Mouse (Mus musculus) induced T-regulatory cell, adult 2 months (primary cell): Measurements from ENCODE around the gene Ifnar1.

ENCODE experiments used
- DNase-seq: peaks from one replicate; pipeline ENCODE4 v3.0.0-alpha.2; 2012; ENCODE audit warnings: low read depth

Ifnar1 gene

DNA sequence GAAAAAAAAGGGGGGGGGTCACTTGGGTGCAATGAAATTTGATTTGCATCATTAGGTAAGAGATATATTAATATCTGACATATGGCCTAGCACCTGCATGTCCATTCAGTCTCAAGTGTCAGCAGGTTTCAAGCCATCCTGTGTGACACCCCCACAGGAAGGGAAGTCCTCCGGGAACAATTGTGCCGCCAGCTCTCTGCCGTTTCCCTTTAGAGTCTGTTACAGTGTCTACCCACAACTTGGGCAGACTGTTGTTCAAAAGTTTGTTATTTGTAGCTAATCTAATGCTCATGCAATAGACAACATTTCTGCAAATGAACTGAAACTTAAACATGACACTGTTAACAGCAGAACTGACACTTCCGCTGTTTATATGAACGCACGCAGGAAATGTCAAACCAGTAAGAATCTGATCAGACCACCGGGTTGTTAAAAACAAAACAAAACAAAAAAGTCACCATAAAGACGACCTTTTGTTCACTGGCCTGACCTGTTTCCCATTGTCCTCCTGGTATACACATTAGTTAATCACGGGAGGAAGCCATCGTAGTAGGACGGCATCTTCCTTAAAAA lies 23.9 kb upstream of the Ifnar1 start:
- DNase-seq = peak; percentile 87

DNA sequence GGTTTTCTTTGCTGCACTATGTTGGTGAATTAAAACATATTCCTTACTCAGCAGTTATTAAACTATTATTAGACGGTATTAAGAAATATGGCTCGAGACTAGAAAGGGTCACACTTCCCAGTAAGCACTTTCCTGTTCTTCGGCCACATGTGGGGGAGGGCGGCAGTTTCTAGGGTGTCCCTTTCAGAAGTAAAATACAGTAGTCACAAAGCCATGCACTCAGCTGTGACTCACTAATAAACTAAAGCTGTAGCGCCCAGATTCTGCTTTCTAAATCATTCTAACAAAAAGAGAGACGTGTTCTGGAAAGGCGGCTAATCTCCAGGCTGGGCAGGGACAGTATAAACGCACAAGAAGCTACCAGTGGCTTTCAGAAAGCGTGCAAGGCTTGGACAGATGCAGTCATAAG lies 23.3 kb upstream of the Ifnar1 start:
- DNase-seq = peak; percentile 54

DNA sequence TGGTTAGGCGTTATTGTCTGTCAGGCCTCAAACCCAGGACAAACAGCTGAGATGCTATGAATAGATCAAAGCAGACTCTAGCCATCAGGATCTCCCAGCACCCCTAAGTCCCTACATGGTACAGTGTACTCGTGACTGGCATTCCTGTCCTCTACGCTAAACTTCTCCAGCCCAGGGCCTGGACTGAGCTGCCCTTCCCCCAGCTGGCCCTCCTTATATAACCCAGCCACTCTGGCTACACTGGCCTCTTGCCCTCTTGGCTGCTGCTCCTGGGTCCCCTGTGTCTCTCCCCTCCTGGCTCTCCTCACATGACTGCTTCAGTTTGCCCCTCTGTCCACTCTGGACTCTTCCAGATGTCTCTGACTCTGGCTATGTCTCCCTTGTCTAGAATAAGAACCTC lies 22.4 kb upstream of the Ifnar1 start:
- DNase-seq = peak; percentile 42

DNA sequence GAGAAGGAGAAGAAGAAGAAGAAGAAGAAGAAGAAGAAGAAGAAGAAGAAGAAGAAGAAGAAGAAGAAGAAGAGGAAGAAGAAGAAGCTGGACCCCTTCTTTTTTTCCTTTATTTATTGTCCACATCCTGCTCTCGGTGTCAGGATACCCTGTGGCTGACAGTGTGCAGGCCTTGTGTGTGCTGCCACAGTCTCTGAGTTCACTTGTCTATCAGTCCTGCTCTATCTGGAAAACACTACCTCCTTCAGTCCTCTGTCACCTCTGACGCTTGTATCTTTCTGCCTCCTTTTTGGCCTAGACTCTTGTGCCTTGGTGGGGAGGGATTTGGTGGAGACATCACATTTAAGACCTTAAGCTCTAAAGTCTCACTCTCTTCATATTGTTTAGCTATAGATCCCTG lies 21.6 kb upstream of the Ifnar1 start:
- peak; percentile 52 for DNase-seq

DNA sequence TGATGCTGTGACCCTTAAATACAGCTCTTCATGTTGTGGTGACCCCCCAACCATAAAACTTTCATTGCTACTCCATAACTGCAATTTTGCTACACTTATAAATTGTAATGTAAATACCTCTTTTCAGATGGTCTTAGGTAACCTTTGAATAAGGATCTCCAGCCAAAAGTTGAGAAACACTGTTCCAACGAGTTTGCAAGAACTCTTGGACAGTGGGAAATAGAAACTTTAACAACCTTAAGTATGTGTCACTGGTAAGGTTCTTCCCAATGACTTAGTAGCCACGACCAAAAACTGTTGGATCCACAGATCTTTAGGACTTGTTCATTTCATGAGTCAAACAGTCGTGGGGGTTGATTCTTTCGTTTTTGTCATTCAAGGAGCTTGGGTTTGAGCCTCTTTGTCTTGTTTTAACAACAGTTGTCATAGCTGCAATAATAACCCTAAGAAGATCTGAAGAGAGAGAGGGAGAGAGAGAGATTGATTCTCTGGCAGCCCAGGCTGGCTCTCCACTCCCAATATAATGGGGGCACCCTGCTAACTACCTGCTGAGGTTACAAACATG lies 21.1 kb upstream of the Ifnar1 start:
- peak; percentile 76 for DNase-seq

DNA sequence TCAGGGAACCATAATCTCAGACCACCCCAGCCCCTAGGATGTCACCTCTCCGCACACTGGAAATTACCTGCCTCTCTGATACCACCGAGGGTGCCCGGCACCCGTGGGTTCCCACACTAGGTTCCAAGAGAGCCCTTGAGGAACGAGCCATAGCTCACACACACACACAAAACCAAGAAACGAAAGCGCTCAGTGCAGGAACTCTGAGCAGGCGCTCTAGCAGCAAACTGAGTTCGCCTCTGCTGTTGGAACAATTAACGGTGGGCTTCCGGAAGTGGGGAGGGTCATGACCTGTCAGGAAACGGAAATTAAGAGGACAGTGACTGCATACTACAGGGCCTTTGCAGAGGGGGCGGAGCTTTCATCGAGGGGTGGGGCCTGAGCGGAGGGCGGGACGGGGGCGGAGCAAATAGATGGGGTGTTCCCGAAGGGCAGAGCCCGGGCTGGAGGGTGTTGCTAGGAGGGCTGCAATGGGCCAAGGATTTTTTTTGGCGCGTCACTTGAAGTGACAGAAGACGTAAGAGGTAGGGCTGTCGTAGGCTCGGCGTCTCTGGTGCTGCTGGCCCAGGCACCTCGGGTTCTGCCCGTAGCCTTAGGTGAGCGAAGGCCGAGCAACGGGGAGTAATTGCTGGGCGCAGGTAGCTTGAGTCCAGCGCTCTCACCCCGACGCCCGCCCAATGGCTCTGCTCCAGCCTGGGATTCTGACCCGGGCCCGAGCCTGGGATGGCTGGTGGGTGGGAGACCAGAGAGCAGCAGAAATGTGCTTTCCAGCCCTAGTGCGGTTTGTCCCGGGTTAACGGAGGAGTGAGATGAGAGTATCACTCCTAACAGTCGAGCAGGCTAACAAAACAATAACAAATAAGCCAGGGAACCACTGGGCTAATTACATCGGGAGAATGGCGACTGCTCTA lies 20.2 kb upstream of the Ifnar1 start:
- DNase-seq = peak; percentile 97

DNA sequence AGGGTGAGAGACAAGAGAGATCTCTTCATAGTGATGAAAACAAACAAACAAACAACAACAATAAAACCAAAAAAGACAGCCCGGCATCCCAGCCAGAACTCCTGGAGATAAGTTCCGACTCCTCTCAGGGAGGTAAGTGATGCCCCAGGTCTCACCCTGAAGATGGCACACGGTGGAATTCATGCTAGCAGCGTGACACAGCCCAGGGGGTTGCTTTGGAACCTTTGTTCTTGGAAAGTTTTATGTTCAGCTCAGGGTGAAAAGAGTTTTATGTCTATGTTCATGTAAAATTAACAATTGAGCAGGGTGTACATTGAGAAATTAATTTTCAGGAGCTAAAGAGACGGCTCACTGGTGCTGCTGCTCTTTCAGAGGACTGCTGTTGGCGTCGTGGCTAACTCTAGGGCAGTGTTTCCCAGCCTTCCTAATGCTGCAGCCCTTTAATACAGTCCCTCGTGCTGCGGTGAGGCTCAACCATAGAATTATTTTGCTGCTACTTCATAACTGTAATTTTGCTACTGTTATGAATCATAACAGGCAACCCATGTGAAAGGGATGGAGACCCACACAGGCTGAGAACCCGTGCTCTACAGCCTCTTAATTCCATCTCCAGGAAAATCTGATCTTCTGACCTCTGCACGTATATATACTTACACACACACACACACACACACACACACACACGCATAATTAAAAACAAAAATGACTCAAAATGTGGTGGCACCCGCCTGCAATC lies 19.4 kb upstream of the Ifnar1 start:
- DNase-seq = peak; percentile 75

DNA sequence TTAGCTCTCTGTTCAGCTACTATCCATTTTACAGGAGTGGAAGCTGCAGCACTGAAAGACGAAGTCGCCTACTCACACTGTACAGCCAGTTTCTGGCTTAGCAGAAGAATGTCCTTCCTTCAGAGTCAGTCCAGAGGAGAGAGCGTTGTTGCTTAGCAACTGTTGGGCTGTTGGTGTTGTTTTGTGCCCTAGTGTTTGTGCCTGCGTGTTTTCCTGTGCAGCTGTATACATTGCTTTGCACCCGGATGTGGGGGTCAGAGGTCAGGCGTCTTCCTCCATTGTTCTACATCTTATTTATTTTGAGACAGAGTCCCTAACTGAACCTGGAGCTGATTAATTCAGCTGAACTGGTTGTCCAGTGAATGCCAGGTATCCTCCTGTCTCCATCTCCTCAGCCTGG lies 18.5 kb upstream of the Ifnar1 start:
- DNase-seq = peak; percentile 94

DNA sequence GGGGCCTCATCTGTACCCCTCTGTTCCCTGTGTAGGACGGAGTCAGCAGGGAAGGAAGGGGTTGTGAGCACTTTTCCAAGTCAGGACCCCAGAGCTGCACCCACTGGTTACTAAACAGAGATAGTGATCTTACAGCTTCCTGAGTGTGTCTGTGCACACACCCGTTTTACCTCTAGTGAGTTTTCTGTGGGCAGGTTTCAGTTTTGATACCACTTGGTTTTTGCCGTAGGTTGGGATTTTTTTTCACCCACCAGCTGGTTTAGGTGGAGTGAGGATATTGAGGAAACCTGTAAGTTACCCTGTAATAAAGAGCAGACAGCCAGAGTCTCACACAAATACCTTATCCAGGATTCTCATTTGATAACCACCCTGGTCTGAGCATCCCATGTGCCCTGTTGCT lies 14.6 kb upstream of the Ifnar1 start:
- DNase-seq = peak; percentile 85

DNA sequence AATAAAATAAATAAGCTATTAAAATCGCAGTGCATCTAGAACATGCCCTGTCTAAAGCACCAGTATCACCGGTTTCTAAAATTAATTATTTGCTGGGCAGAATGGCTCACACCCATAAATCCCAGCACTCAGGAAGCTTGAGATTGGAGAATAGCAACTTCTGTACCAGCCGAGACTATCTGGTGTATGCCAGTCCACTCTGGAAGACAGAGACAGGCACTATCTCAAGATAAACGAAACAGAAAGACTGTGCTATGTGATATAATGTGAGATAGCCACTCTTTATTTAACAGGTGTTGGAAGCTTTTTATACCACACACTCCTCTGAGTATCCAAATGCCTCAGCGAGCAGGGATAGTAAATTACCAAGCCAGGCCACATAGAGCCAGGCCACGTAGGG lies 13.6 kb upstream of the Ifnar1 start:
- DNase-seq = peak; percentile 44

DNA sequence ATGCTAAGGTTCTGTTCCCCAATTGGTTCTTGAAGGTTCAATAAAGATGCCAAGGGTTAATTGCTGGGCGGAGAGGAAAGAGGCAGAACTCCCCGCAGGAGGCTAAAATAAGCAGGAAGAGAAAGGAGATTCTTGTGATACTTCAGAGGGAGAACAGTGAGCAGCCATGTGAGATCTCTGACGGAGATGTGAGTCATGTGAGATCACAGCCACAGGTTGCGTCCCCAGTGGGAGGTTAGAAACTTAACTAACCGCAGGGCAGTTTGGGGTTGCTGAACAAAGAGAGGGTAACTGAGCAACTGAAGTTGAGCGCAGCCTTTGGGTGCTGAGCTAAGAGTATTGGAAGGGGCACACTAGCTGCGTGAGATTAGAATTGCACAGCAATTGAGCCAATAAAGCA lies 9.3 kb upstream of the Ifnar1 start:
- DNase-seq = peak; percentile 94

DNA sequence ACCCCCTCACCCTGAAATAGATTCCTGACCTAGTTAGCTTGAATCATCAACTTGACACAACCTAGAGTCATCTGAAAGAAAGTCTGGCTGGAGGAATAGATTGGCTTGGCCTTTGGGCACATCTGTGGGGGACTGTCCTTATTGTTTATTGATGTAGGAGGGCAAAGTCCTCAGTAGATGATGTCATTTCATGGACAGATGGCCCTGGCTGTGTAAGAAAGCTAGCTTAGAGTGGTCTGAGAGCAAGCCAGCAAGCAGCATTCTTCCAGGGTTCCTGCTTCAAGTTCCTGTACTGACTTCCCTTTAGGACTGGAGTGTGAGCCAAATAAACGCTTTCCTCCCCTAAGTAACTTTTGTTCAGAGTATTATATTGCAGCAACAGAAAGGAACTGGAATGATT lies 7.0 kb upstream of the Ifnar1 start:
- DNase-seq = no peak

DNA sequence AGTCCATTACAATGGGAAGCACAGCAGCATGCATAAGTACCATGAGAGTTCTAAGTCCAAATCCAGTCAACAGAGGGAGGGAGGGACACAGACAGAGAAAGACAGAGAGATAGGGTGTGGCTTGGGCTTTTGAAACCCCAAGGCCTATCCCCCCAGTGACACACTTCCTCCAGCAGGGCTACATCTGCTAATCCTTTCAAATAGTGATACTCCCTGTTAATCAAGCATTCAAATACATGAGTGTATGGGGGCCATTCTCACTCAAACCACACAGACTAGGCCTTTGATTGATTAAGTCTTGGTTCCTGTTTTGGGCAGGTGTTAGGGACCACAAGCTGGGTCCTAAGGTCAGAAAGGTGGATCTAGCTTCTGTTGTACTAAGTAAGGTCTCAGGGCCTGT lies 4.5 kb upstream of the Ifnar1 start:
- peak; percentile 53 for DNase-seq

DNA sequence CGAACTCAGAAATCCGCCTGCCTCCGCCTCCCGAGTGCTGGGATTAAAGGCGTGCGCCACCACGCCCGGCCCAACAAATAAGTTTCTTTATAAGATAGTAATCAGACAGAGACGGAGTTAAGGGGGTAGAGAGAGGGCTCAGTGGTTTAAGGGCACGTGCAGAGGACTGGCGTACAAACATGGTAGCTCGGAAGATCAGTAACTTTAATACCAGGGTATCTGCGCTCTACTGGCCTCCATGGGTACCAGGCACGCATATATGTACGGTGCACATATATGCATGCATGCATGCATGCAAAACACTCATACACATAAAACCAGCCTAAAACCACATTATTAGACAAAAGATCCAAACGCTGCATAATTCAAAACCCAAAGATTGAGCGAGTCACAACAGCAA lies 651 bp upstream of the Ifnar1 start:
- DNase-seq = no peak

DNA sequence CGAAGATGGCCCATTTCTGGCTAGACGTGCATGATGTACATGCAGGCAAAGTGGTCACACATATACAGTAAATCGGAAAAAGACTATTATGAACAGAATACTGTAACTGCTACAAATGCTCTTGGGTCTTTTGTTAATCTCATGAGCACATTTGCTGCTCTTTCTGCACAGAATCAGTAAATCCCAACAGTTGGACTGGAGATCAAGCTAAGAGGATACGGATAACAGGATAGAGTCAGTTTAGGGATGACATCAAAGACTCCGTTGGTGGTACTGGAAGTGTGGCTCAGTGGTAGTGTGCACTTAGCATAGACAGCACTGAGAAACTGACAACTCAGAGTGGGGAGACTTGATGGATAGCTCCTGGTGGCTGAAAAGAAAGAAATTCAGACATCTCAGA lies 803 bp downstream of the Ifnar1 start:
- DNase-seq = peak; percentile 68

DNA sequence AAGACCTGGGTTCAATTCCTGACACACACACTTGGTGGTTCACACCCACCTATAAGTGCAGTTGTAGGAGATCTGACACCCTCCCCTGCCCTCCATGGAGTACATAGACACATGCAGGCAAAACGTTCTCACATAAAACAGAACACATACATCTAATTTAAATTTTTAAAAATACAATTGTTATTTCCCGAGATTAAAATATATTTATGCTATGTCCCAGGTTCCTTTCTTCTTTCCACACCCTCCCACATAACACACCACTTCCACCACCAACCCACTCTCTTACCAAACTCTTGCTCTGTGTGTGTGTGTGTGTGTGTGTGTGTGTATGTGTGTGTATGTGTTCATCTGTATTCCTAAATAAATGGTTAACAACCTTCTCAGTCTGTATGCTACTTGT lies 3.0 kb downstream of the Ifnar1 start:
- no peak for DNase-seq

DNA sequence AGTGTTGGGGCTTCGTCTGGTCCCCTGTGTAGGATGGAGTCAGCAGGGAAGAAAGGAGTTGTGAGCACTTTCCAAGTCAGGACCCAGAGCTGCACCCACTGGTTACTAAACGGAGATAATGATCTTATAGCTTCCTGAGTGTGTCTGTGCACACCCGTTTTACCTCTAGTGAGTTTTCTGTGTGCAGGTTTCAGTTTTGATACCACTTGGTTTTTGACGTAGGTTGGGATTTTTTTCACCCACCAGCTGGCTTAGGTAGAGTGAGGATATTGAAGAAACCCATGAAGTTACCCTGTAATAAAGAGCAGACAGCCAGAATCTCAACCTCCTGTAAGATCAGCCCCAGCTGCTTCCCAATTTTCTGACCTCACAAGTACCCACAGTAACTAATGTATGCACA lies 5.9 kb downstream of the Ifnar1 start:
- DNase-seq = peak; percentile 91

DNA sequence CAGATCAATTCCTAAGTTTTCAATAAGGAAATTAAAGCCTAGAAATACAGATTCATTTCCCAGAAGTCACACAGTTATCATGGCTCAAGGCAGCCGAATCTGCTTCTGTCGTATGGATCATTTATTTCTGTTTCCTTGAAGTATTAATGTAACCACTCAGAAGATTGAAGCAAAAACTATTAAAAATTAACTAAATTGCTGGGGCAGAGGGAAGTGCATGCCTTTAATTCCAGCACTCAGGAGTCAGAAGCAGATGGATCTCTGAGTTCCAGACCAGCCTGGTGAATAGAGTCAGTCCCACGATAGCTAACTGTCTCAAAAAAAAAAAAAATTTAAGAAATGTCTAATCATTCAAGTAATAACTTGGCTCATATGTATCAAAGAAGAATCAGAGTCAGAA lies 6.4 kb downstream of the Ifnar1 start:
- no peak for DNase-seq

DNA sequence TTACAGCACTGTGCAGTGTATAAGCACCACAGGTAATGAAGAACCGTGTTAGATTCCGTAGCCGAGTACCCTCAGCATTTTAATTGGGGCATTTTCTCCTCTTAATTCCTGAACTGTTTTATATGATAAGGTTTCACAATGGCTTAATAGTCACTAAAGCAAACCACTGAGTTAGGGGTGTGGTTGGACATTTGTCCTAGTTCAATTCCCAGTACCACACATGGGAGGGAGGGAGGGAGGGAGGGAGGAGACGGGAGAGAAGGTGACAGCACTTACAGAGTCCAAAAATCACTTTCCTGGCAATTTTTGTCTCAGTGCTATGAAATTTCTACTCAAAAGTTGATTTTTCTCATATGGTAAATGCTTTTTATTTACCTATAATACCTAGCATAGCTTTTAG lies 10.5 kb downstream of the Ifnar1 start:
- no peak for DNase-seq

DNA sequence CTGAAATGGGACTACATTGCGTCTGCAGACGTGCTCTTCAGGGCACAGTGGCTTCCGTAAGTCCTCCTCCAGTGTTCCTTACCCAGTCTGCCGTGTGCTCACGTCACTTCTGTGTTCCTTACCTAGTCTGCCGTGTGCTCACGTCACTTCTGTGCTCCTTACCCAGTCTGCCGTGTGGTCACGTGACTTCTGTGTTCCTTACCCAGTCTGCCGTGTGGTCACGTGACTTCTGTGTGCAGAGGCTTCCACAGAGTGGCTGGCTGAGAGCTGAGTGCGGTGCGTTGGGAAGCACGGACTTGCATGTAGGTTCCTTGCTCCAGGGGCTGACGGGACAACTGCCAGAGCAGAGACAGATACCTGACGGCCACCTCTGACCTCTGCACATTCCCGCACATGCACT lies 11.2 kb downstream of the Ifnar1 start:
- no peak for DNase-seq

DNA sequence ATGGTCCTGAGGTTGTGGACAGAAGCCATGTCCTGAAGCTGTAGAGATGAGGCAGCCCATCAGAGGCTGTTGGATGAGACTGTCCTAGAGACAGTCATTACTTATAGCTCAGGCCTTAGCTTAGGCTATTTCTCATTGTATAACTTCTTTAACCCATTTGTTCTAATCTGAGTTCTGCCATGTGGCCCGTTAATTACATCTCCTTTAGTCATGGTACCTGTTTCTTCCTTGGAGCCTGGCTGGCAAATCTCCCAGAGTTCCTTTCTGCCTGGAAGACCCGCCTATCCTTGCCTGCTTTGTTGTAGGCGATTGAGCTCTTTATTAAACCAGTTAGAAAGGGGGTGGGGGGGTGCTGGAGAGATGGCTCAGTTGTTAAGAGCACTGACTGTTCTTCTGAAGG lies 11.7 kb downstream of the Ifnar1 start:
- DNase-seq = no peak

DNA sequence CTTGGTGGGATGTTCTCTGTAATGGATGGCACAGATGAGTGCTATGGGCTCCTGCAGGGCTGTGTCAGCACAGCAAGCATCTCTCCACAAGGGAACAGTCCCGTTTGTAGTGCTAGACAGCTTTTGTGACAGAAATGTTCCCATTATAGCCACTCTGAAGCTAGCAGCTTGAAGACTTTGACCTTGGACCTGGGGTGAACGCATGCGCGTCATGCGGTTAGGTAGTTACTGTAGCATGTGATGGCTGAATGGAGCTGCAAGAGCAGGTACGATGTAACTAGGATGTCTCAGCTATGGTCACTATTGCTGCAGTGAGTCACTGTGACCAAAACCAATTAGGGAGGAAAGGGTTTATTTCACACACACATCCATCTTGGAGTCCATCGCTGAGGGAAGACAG lies 13.0 kb downstream of the Ifnar1 start:
- no peak for DNase-seq

DNA sequence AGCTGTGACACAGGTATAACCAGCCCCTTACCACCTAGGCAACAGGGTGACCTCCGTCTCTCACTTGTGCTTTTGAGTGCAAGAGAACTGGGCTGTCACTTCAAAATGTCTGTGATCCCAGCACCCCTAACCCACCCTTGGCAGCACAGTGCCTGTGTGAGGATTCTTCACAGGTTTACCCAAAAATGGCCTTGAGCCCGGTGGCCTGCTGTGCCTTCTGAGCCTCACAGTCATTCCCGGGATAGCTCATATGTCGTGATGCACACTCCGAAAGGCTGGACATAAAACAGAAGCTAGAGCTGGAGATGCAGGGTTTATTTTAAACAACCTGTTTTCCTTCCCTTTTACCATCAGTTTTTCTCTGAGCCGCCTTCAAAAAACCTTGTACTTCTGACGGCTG lies 19.7 kb downstream of the Ifnar1 start:
- DNase-seq = no peak
